Mouse (Mus musculus) left cerebral cortex, postnatal 14 days (tissue): Measurements from ENCODE around the gene Scnn1b. TPM values are rescaled to one million over a fixed set of nuclear protein-coding genes. Genes with fewer than 3 reads are reported as not detected.

Source experiments
- DNase-seq, 2 experiments: peaks; one replicate each; pipeline ENCODE4 v3.0.0; 2021 to 2022; ENCODE audit warnings: low spot score in 2 of 2, mixed read lengths in 1 of 2
- intact Hi-C: fragments of 180-260 bp; cut with DNase I; formaldehyde crosslinking; loops from one replicate; pipeline ENCODE4 v1.15.1; 2025
- total RNA-seq, 2 experiments: library from RNA; stranded (reverse); gene quantifications; 2 replicates each; pipeline ENCODE4 v1.2.3; 2021

Gene Scnn1b
- total RNA-seq, 2 experiments from 2014 or later, result not detected

DNA sequence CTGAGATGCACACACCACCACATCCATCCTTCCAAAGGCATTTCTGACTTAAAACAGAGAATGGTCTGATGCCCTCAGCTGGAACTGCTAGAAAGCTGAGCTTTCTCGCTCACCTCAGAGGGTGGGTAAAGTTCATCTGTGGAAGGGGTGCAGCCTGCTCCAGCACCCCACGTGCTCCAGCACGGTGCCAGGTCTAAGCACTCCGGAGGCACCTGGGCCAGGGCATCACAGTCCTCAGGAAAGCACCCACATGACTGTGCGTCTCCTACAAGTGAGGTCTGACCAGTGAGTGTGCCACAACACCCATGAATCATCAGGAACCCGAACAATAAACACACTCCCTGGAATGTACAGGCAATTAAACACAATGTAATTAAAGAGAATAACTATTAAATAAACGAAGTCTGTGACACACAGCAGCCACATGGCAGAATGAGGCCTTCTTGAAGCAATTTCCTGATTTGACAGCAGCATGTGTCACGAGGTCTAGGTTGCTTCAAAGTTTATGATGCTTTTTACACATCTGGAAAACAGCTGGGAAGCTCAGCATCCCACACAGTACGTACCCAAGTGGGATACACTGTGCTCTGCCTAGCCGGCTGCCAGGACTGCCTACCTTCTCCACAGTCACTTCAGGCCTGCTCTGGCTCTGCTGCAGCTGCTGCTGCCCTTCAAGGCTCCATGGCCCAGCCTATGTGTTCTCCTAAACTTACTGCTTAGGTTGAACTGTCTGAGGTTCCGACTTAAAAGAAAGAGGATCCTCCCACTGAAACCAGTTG lies 90.2 kb downstream of the Scnn1b start:
- DNase-seq, result no peak
- intact Hi-C loops, result no loop called here

DNA sequence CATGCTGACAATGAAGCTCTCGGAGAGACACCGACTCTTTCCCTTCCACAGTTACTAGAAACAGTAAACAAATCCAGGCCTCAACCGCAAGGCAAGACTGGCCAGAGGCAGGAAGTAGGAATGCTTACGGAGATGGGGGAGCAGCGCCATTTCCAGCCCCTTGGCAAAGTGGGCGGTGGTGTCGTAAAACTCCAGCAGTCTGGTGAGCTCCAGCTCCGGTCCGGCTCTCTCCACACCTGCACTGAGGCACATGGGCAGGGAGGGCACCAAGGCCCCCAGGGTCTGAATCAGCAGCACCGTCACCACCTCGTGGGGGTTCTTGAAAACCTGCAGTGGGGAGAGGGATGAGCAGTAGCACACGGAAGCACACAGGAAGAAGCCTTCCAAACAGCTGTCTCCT lies 91.0 kb downstream of the Scnn1b start:
- intact Hi-C loops, result no loop called here
- DNase-seq, result no peak

DNA sequence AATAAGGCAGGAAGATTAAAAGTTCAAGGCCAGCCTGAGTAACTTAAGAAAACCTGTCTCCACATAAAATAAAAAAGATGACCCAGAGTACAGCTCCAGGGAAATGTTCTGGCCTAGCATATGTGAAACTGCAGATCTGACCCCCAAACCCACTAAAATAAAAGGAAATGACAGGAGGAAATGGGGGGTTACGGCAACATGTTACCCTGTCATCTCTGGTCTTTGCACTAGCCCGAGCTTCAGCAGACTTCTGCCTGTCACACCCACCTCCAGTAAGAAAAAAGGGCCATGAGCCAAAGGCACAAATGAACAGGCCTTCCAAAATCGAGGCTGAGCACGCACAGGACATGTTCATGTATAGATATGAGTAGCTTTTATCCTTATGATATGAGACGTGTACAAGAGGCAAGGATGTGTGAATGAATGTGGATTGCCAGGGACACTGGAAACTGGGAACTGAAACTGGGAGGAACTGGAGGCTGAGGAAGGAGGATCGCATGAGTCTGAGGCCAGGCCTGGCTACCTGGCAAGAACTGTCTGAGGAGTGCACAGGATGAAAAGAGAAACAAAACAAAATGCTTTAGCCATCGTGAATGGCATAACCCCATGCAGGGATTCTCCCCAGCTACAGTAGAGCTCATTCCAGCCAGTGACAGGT lies 97.2 kb downstream of the Scnn1b start:
- DNase-seq, result no peak
- intact Hi-C loops, result no loop called here

DNA sequence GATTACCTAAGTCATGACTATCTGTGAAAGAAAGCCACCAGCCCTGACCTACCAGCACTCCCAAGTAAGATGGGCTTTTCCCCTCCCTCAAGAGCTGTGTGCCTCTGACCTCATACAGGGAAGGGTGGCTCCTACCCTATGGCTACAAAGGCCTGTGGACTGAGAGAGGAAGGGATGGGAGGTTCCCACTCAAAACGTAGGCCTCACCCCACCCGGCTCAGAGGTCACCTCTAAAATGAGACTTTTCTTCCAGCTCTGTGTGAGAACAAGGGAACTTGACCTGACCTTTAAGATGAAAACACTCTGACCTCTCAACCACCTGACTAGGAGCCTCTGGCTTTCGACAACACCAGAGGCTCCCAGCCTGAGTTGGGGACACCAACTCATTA lies 97.7 kb downstream of the Scnn1b start:
- intact Hi-C loops, result no loop called here
- no peak for DNase-seq

DNA sequence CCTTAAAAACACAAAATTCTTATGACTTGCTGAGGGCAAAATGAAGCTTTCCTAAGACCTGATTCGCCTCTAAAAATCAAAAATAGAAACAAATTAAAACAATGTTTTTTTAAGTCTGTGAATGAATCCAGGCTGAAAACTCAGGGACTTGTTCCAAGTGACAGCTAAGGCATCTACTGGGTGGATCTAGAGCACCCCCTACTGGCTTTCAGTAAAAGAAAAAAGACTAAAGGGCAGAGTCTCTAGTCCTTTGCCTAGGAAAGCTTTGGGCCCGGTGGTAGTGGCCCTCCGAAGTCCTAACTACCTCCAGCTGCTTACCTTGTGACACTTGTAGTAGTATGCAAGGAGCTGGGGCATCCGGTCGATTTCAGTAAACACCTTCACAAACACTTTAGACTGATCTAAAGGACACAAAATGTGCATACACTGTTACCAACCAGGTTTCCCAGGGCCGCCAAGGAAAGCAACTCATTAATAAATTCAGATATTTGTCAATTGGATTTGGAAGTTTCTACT lies 99.1 kb downstream of the Scnn1b start:
- intact Hi-C loops, result loop anchor here (1.0 kb wide), 1 partner anchor 230 kb away; the partner anchor contains the start of gene Scnn1g
- DNase-seq, result peak; percentile 73 to 84

DNA sequence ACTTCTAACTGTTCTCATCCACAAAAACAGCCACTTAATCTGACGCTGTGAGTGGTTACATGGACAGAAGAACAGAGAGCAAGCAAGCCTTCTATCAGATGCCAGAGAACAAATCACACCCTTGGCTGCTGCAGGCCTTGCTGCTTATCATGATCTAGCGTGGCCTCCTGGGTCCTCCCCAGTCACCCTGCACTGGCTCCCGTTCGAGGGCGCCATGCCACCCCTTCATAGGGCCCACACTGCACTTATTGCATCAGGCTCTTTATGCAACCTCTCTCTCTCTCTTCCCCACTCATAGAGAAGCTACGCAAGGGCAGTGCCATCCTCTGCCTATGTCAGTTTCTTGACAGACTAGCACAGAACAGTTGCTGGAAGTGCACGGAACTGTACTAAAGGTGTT lies 101.3 kb downstream of the Scnn1b start:
- intact Hi-C loops, result no loop called here
- DNase-seq, result no peak

Other genes with a start within 250 kb of the Scnn1b start
- 10 to 100 TPM; 59.1 to 61.4 TPM for gene Usp31, start 157.8 kb upstream of the Scnn1b start, total RNA-seq
- gene Scnn1g, start 130.6 kb upstream of the Scnn1b start, total RNA-seq, result under 1 TPM; 0.15 to 0.17 TPM
- gene Cog7, start 116.7 kb downstream of the Scnn1b start, total RNA-seq, result 10 to 100 TPM; 36.7 to 39.3 TPM
- gene Gga2, start 156.2 kb downstream of the Scnn1b start, total RNA-seq, result 10 to 100 TPM; 26.8 to 31.9 TPM
- gene Ubfd1, start 202.1 kb downstream of the Scnn1b start, total RNA-seq, result 10 to 100 TPM; 66.7 to 72.3 TPM
- gene Ears2, start 202.2 kb downstream of the Scnn1b start, total RNA-seq, result 1 to 10 TPM; 6.6 to 7.6 TPM
- gene Ndufab1, start 236.8 kb downstream of the Scnn1b start, total RNA-seq, result 100 to 1,000 TPM; 296 to 310 TPM